ENCODE assay signal across 9 mouse cellular contexts in genomic region chr2:52674886-52675277, GRCm38 (mm10). TPM values are rescaled to one million over a fixed set of nuclear protein-coding genes. Genes with fewer than 3 reads are reported as not detected.
A peak's percentile ranks its signal among the peaks of the same experiment; 100 is the strongest.
DNase-seq lines count a peak whose midpoint lies in the region; ATAC-seq lines count a peak whose summit lies in the region.
"Had no signal": no experiment of that assay in that cellular context is flagged by ENCODE, and none has a peak within 500 bp of the region (broad histone marks: within the 10 kb centered on the region; RNA-seq: fewer than 3 reads in every experiment).

No protein-coding gene starts in this region.

- intact Hi-C loops in heart, postnatal 14 days (cut with DNase I): no loop called here

- peak overlapping the region; percentile 95 for H3K4me2 ChIP-seq in midbrain, embryonic 11.5 days

- peaks cover 3% of the 10 kb centered on the region; the same call in 1 of the 2 replicates for H3K4me1 ChIP-seq in midbrain, embryonic 11.5 days (ENCODE audit: control insufficient read depth, insufficient read depth, low read length)

- no peak for ATAC-seq in midbrain, embryonic 11.5 days (ENCODE audit: low FRiP score)

- peaks cover 15% of the 10 kb centered on the region for H3K27me3 ChIP-seq in midbrain, embryonic 11.5 days (ENCODE audit: control insufficient read depth, insufficient read depth, low read length)

- WGBS in midbrain, embryonic 11.5 days: 1% methylated on average over 19 of the region's 19 CpGs

- no peak overlapping the region for H3K9ac ChIP-seq in midbrain, embryonic 11.5 days (ENCODE audit: low read length)

- H3K36me3 ChIP-seq in midbrain, embryonic 11.5 days (ENCODE audit: control insufficient read depth, insufficient read depth, low read length): no peaks in the 10 kb centered on the region

- no peak overlapping the region for H3K27ac ChIP-seq in midbrain, embryonic 11.5 days (ENCODE audit: low read depth, low read length)

- DNase-seq in right cerebral cortex, adult 18-20 months: peak; percentile 40
- DNase-seq in right cerebral cortex, postnatal 25 days: no peak
- DNase-seq in embryo, embryonic 9.5 days (ENCODE audit: extremely low spot score): peak; percentile 46
- DNase-seq in heart, postnatal 14 days: peak; percentile 9 to 19
- peak; percentile 19 for DNase-seq in kidney, postnatal 14 days
- DNase-seq in midbrain, embryonic 11.5 days (ENCODE audit: low spot score, missing footprints): peak; percentile 95
- peak; percentile 15 for DNase-seq in testis, postnatal 14 days (ENCODE audit: low spot score)
- DNase-seq in thymus, postnatal 10 days (ENCODE audit: low spot score in 2 of 2): no peak

- no peaks in the 10 kb centered on the region for H3K9me3 ChIP-seq in midbrain, embryonic 11.5 days (ENCODE audit: control insufficient read depth, low read length)

- H3K4me3 ChIP-seq in midbrain, embryonic 11.5 days (ENCODE audit: low read depth, low read length): peak overlapping the region; percentile 71
- H3K4me3 ChIP-seq: myocyte had no signal

RNA-seq across cellular contexts. Expression of gene Cacnb4, which starts 1.7 kb away (rescaled TPM):
- 1 to 10 TPM; 1.2 to 1.5 TPM for total RNA-seq in heart, postnatal 14 days (2021)
- polyA plus RNA-seq in midbrain, embryonic 11.5 days (2014; fragmentation: Nextera tagmentation; extraction: Ambion mirVana): 2.8 and 3.3 TPM in 2 replicates

Comparison
In these comparisons a context has a peak if more than half of its experiments do, and no peak if none do; other contexts are left out.
1. DNase-seq: peak in right cerebral cortex, adult 18-20 months (single experiment), embryo, embryonic 9.5 days (single experiment), heart, postnatal 14 days (2 of 2), kidney, postnatal 14 days (single experiment), midbrain, embryonic 11.5 days (single experiment) and testis, postnatal 14 days (single experiment); none in right cerebral cortex, postnatal 25 days (single experiment) and thymus, postnatal 10 days (0 of 2).